Mouse (Mus musculus) heart, adult 10 weeks (tissue): ENCODE measurements around the gene Ankrd28. TPM values are rescaled to one million over a fixed set of nuclear protein-coding genes. Genes with fewer than 3 reads are reported as not detected.

Experiments
- polyA plus RNA-seq: library from polyadenylated mRNA; stranded (reverse); fragments of 350-450 nt; fragmentation: Illumina TruSeq; extraction: RNeasy Lipid Tissue Mini Kit (QIAGEN cat#74804); gene quantifications from one replicate; pipeline ENCODE4 v1.2.3, GENCODE M21; 2014; ENCODE audit warnings: low read depth, low replicate concordance

Gene Ankrd28
- 18.6 TPM for polyA plus RNA-seq

DNA sequence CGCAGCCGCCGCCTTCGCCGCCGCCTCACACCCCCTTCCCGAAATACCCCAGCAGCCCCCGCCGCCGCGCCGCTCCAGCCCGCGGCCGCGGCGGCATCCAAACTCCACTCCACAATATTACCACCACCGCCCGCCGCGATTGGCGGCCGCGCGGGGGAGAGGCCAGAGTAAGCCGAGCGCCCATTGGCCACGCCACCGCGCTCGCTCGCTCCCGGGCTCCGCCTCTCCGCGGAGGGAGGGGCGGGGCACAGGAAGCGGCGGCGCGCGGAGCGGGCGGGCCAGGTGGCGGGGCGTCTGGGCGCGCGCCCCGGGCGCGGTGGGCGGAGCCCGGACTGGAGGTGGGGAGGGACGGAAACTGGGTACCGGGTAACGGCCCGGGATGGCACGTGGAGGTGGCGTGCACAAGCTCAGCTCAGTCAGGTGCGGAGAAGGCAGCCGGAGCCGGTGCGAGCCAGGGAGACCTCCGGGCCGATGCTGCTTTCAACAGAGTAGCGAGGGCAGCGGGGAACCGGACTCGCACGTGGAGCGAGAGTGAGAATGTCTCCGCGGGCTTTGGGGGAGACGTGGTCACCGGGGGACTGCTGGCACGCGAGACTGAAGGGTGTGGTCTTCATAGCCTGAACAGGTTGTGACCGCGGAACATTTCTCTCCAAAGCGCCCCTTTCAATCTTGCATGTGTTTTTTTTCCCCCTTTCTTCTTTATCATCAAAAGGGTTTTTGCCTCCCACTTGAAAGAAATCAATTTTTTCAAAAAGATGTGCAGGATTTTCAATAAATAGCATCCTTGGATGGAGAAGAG is at the start of gene Ankrd28:
Ankrd28 (minus strand) TSS at position 81 of the 799 bp plus-strand sequence.

Other genes with a start within 250 kb of the Ankrd28 start
- gene Colq, start 239.3 kb downstream of the Ankrd28 start, polyA plus RNA-seq: 9.2 TPM
- not detected for gene Gm49387, start 189.8 kb downstream of the Ankrd28 start, polyA plus RNA-seq
- gene Btd, start 189.6 kb downstream of the Ankrd28 start, polyA plus RNA-seq: 14.1 TPM
- gene Hacl1, start 189.4 kb downstream of the Ankrd28 start, polyA plus RNA-seq: 20.5 TPM
- 17.4 TPM for gene Galnt15, start 198.3 kb upstream of the Ankrd28 start, polyA plus RNA-seq